Mouse (Mus musculus): Measurements from ENCODE around the gene Ing2.

Ing2 gene

DNA sequence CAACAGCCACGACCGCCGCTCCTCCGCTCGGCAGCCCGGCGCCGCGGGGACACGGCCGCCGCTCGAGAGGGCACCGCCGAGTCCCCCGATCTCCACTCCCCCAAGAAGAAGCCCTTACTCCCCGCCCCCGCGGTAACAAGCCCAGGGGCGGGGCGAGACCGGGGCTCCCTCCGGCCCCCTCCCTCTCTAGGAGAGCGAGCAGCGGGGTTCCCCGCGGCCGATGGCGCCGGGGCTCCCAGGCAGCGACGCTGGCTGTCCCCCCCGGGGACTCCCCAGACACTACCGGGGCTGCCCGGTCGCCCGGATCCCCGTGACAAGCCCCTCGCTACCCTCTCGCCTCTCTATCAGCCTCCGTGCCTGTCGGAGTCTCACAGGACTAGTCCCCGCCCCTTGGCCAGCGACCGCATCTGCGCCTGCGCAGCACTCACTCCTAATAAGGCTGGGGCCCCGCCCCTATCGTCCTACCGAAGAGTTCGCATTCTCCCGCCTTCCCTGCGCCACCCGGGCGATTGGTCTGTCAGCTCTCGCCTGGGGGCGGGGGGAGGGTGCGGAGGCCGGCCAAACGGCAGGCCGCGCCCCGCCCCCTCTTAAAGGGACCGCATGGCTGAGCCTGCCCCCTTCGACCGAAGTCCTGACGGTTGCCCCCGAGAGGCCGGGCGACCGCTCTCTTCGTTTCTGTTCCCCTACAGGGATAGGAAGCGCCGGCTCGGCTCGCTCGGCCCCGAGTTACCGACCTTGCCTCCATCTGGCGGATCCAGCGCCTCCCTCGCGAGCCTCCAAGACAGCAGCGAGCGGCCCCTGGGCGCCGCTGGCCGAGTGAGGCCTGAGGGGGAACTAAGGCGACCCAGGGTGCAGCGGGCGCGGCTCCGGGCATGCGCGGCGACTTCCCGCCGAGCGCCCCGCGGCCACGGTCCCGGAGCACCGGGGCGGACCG is at the start of gene Ing2:
Ing2 (minus strand) TSS at position 780 of the 934 bp plus-strand sequence.
- peak; percentile 100 for DNase-seq (ENCODE audit: low read depth, low spot score)

GRCm38 (mm10) chr8:47721609-47722008 is 46.3 kb upstream of the Ing2 start:
- no peak for DNase-seq (ENCODE audit: low read depth, low spot score)

- no peak for DNase-seq (ENCODE audit: low read depth, low spot score)
These were observed 43.3 kb upstream of the Ing2 start for GRCm38 (mm10) chr8:47718641-47719040.

GRCm38 (mm10) chr8:47713761-47714745 is 38.7 kb upstream of the Ing2 start, which contains the start of gene Cdkn2aip:
Gene Cdkn2aip, minus strand, starts transcription at chr8:47713932.
- peak; percentile 88 for DNase-seq (ENCODE audit: low read depth, low spot score)

DNA sequence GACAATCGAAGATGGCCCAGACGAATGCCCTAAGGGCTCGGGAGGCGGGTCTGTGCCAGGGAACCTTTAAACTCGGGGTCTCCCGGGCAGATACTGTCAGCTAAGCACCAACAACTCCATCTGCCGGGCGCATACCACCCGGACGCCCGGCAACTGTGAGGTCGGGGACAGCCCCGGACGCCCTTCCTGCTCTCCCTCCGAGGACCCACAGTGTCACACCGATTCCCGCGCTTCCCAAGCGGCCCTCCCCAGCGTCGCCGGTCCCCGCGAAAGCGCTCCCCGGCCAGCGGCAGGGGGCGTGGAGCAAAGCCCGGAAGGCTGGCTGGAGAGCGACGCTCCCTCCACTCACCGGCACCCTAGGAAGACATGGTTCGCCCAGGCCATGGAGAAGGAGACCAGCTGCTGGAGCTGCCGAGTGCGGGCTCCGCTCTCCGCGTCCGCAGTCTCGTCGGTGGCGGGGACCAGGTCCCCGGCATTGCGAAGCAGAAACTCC is 37.9 kb upstream of the Ing2 start:
- DNase-seq (ENCODE audit: low read depth, low spot score), result peak; percentile 56

DNA sequence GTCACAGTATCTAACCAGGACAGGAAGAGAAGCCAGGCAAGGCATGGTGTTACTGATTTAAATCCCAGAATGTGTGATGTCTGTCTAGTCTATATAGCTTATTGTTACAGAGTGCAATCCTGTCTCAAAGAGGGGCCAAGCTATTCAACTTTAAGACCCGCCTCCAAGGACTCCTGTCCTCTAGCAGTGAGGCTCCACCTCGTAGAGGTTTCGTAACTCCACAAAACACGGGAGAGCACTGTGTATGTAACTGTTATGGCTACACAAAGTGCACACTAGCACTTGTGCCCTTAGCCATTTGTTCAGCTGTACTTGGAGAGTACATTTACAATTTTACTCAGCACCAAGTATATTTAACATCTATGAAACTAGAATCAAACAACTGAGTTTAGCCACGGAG is 32.8 kb upstream of the Ing2 start:
- no peak for DNase-seq (ENCODE audit: low read depth, low spot score)

GRCm38 (mm10) chr8:47706746-47707145 is 31.4 kb upstream of the Ing2 start:
- no peak for DNase-seq (ENCODE audit: low read depth, low spot score)

GRCm38 (mm10) chr8:47702333-47702732 is 27.0 kb upstream of the Ing2 start:
- no peak for DNase-seq (ENCODE audit: low read depth, low spot score)

DNA sequence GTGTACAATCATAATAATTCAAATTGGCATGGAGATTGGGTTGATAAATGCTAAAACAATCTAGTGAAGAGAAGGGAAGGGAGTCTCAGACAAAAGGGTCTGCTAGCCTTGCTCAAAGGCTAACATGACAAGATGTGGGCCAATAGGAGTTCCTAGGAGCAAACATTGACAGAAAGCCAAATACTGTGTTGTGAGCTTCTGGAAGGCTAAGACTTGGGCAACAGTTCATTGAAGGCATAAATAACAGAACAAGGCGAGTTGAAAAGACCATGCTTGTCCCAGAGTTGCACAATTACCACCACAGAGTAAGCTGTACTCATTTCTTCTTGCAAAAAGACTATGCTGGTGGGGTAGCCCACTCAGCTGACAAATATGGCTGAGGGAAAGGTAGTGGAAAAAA is 22.3 kb upstream of the Ing2 start:
- no peak for DNase-seq (ENCODE audit: low read depth, low spot score)

GRCm38 (mm10) chr8:47695431-47696105 is 20.2 kb upstream of the Ing2 start:
- DNase-seq (ENCODE audit: low read depth, low spot score), result no peak

GRCm38 (mm10) chr8:47693119-47693518 is 17.8 kb upstream of the Ing2 start:
- DNase-seq (ENCODE audit: low read depth, low spot score), result peak; percentile 83

DNA sequence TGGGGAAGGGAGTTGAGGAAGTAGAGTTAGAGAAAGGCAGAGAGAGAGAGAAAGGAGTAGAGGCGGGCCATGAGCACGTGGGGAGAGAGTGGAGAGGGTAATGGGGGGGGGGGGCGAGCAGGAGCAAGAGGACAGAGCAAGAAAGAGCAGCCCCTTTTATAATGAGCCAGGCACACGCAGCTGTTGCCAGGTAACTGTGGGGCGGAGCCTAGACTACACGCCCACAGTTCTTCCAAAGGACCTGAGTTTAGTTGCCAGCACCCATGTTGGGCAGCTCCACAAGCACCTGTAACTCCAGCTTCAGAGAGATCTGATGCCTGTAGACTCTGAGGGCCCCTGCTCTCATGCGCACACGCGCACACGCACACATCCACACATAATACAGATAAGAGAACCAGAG is 16.5 kb upstream of the Ing2 start:
- no peak for DNase-seq (ENCODE audit: low read depth, low spot score)

DNA sequence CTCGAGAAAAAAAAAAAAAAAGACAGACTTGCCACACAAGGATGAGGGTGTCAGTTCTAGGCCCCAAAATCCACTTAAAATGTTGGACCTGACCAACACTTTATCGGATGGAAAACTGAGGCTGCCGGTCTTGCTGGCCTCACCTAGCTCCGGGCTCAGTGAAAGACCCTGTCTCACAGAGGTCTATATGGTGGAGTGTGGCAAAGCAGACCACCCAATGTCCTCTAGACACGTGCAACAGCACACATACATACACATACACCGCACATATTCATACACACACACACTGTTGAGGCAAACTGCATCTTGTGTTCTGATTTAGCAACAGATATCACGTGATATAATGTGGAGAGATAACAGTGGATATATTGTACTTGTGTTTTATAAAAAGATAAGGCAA is 15.9 kb upstream of the Ing2 start:
- no peak for DNase-seq (ENCODE audit: low read depth, low spot score)

- no peak for DNase-seq (ENCODE audit: low read depth, low spot score)
These were observed 15.3 kb upstream of the Ing2 start for GRCm38 (mm10) chr8:47690674-47691078.

DNA sequence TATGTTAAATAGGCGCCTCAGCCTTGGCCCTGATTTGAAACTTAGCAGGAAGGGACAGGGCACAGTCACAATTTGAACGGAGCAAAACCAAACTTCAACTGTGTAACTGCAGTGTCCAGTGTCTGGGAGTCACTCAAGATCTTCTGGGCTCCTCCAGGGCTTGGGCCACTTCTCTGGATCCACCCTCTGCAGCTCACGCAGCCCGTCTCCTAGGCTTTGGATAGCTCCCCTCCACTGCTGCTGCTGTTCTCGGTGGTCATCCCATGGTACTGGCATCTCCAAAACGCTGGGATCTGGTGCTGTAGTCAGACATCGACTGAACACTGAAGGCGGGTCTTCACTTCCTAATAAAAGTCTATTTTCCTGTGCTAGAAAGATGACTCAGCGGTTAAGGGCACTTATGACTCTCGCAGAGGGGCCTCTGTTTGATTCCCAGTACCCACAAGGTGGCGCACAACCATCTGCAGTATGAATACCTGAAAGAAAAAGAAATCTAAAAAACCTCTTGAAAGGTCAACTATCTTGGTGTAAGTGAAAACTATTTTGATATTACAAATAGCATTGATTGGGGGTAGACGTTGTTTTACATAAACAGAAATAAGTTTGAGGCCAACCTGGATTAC is 14.5 kb upstream of the Ing2 start:
- DNase-seq (ENCODE audit: low read depth, low spot score), result peak; percentile 58

- DNase-seq (ENCODE audit: low read depth, low spot score), result no peak
These were observed 9.1 kb upstream of the Ing2 start for GRCm38 (mm10) chr8:47684441-47684840.

DNA sequence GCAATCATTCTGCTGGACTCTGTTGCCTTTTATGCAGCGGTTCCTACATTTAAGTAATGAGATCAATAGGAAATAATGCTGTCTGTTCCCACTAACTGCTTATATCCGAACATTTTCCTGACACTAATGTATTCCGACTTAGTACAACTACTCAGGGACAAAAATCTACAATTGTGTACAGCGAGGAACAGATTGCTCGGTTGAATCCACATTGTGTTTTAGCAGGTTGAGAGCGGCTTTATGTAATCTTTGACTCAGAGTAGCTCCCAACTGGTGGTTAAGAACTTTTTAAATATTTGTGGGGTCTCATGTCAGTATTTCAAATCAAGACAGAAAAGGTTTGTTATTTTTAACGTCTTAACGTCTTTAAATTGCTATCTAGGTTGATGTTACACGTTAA is 8.6 kb upstream of the Ing2 start:
- DNase-seq (ENCODE audit: low read depth, low spot score), result no peak

DNA sequence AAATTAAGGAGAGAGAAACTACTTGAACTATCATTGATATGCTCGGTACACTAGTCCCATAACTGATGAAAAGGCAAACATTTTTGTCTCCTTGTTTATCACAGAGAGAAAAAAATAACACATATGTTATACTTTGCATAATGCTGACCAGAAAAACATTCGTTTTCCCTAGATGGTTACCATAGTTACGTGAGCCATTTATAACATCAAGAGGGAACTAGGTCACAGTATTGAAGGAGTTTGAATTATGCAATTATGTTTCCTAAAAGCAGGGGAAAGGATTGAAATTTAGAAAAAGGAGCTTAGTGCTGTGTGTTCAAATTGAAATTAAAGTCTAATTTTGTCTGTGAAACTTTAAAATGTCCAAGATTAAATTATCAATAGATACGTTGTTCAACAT is 5.0 kb upstream of the Ing2 start:
- no peak for DNase-seq (ENCODE audit: low read depth, low spot score)

DNA sequence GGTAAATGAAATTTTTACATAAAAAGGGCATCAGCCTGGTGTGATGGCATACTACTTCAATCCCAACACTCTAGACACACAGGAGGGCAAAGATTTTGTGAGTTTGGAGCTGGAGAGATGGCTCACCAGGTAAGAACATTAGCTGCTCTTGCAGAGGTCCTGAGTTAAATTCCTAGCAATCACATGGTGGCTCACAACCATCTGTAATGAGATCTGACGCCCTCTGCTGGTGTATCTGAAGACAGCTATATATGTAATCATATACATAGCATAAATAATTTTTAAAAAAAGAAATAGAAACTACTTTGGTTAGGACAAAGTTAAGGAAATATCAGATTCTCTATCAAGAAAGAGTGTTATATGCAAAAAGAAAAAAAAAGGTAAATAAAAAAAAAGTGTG is 4.2 kb upstream of the Ing2 start:
- peak; percentile 27 for DNase-seq (ENCODE audit: low read depth, low spot score)

GRCm38 (mm10) chr8:47676631-47677030 is 1.3 kb upstream of the Ing2 start:
- peak; percentile 10 for DNase-seq (ENCODE audit: low read depth, low spot score)

DNA sequence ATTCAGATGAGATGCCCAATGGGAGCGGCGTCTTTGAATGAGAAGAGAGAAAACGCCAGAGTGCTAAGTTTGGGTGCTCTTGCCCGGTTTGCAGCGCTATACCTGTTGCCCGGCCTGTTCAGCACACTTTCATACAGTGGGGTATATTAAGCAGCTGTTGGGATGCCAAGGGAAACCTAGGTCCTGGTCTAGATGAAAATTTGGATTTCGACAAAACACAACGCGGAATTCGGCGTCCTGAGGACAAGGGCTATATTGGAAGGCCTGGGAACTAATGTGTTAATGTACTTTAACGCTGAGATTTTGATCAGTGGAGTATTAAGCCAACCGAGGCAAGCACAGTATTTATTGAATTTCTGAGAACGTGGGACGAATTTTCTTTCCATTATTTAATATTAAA is 868 bp upstream of the Ing2 start:
- no peak for DNase-seq (ENCODE audit: low read depth, low spot score)

Measured in 3T3-L1 (cell line).